Mouse (Mus musculus) heart, postnatal 0 days (tissue): ENCODE measurements around the gene Grap2.

Source experiments
- CTCF ChIP-seq: IDR thresholded peaks from 2 replicates; pipeline ENCODE4 v1.5.1; 2016; ENCODE audit warnings: antibody characterized with exemption, control low read depth, low read depth
- EP300 ChIP-seq: IDR thresholded peaks from 2 replicates; pipeline ENCODE4 v1.6.1; 2016; ENCODE audit warnings: antibody characterized with exemption, low read depth

- TF ChIP-seq CTCF: no peak
- no peak for TF ChIP-seq EP300
Measured at GRCm38 (mm10) chr15:80619166-80619565, 46.8 kb downstream of the Grap2 start.
